Mouse (Mus musculus) kidney, adult 18-20 months (tissue): ENCODE measurements around the gene Celf6.

ENCODE experiments used
- DNase-seq: peaks from one replicate; pipeline ENCODE4 v3.0.0; 2021

Gene Celf6

DNA sequence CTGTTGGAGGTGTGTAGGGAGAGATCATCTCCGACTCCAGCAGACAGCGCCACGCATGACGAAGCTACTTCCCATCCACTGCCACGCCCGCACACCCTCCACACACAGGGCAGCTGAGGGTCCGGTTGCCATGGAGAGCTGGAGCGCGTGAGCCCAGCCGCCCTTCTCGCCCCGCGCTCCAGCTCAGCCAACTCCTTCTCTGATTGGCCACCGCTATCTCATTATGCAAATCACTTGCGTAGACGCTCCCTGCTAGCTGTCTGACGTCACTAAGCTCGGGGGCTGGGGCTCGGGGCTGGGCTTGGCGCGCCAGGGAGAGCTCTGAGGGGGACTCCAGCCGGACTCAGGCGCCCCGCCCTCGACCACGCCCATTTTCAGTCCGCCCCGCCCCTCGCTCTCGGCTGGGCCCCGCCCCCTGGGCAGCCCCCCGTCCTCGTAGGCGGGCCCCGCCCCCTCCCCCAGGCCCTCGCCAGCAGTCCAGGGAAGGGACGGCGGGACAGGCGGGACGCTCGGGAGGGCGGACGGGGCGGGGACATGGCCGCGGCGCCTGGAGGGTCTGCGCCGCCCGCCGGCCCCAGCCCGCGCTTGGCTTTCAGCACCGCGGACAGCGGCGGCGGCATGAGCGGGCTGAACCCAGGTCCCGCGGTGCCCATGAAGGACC is at the start of gene Celf6:
Gene Celf6 (plus strand): TSS at position 74 of the 661 bp plus-strand sequence.
- DNase-seq = peak; percentile 64

DNA sequence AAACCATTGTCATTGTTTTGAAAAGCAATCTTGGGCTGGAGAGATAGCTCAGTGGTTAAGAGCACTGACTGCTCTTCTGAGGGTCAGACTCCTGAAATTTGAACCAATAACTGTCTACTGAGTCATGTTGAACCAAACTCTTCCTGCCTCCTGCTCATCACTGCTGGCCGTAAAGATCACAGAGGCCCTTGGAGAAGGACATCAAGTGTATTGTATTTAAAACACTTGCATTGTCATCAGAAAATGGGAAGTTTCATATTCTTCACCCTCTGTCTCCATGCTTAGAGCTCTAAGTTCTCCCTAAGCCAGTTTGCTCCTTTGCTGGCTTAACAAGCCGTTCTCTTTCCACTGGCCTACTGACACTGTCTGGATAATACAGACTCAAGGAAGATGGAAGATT is 49.4 kb upstream of the Celf6 start:
- no peak for DNase-seq

DNA sequence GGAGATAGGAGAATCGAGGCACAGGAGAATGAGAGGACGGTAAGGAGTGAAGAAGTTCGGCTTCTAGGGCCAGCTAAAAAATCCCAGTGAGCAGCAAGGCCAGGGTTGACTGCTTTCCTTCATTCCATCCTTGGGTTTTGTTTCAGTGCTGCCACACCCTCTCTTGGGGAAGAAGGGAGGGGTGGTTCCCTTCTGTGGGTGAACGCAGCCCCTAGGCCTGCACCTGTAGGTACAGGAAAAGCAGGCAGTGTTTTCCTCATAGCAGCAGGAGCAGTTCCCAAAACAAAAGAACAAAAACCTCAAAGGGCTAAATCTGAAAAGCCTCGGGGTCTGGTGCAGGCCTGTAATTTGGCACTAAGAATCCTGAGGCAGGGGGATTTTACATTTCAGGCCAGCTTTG is 46.1 kb upstream of the Celf6 start:
- no peak for DNase-seq

DNA sequence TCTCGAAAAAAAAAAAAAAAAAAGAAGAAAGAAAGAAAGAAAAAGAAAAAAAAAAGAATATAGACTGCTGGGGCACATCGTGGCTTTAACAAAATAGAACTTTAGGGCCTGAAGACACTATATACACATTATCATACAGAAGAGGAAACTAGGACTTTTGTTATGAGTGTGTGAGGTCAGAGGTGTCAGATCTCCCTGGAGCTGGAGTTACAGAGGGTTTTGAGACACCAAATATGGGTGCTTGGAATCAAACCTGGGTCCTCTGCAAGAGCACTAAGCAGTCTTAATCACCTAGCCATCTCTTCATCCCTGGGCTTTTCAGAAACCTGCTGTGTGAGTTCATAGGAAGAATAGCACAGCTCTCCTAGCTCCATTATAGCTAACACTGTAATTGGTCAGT is 44.3 kb upstream of the Celf6 start:
- no peak for DNase-seq

DNA sequence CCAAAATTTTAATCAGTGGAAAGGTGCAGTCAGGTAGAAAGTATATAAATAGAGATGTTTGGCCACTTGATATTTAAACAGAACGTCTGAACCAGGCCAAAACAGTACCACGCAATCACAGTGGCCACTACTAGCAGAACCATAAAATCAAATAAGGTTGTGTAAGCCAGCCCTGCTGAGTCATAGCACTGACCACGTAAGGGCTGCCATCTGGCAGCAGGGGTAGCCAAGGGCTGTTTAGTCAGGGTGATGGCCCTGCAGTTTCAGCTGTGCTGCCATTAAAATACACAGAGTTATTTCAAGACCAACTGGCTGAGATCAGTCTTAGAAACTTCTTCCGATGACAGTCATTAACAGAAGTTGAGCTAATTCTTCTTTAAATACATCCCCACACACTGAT is 43.8 kb upstream of the Celf6 start:
- no peak for DNase-seq

DNA sequence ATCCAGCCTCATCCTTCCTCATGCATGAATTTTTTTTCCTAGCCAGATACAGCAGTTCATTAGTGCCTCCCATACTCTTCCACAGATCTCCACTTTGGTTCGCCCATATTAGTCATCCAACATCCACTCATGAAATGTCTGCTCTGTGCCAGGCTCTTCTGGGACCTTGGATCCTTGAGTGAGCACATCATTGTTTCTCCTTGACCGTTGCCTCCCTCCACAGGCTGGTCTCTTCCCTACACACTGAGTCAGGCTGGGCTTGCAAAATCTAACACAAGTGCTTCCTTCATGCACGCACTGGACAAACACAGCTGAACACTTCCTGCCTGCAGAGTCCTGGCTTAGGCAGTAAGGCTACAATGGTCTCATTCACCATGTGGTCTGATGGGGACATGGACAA is 40.1 kb upstream of the Celf6 start:
- DNase-seq = no peak

DNA sequence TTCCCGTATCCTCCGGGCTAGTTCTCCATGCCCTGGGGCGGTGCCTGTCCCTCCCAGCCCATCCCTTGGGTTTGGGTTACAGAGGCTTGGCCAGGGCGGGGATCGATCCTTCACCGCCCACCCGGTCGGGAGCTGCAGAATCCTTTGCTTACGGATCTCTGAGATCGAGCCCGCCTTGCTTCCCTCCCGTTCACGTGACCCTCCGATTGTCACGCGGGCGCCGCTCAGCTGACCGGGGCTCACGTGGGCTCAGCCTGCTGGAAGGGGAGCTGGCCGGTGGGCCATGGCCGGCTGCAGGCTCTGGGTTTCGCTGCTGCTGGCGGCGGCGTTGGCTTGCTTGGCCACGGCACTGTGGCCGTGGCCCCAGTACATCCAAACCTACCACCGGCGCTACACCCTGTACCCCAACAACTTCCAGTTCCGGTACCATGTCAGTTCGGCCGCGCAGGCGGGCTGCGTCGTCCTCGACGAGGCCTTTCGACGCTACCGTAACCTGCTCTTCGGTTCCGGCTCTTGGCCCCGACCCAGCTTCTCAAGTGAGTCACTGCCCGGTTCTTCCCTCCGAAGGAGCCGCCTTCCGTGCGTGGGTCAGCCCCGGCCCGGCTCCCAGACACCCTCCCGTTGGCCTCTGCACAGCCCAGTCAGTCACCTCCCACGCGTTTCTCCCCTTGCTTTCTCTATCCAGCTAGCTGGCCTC is 38.1 kb upstream of the Celf6 start, which contains the start of the genes Hexa and Tmem202:
Gene Hexa (plus strand): TSS at position 100 of the 697 bp plus-strand sequence.
Gene Tmem202 (minus strand): TSS at position 407 of the 697 bp plus-strand sequence.
- DNase-seq = peak; percentile 78

DNA sequence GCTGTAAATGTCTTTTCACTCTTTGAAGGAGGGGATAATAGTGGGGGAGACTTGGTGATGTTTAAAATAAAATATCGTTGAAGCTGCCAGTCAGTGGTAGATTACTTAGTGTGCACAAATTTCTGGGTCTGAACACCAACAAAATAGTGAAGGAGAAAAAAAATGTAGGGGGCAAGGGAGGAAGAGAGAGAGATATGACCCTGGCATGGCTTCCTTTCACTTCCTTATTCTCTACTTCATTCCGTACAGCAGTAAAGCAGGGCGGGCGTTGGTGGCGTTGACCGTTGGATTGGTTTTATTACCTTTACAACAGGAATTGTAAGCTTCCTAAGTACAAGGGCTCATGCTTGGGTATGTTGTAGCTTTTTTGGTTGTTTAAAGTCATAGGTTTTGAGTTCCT is 36.1 kb upstream of the Celf6 start:
- no peak for DNase-seq

DNA sequence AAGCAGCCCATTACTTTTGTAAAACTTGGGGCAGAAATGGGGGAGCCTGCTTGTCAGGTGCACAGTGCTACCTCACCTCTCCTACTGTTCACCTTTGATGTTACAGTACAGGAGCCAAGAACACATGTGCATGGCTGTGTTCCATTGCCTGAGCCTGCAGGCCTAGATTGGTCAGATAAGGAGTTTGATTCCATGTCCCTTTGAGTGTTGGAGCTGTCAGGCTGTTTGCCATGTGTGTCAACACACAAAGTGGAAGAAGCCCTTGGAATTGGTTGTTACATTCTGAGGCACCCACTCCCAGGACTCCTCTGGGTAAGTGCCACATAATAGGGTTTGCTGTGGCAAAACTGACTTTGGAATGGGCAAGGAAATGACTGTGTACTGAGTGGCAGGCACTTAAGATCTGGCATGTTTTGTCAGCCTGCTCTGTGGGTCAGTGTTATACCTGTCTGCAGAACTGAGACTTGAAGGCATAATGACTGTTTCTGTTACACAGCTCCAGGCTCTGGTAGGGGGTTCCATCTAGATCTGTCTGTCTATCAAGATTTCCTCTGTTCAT is 34.9 kb upstream of the Celf6 start:
- no peak for DNase-seq

DNA sequence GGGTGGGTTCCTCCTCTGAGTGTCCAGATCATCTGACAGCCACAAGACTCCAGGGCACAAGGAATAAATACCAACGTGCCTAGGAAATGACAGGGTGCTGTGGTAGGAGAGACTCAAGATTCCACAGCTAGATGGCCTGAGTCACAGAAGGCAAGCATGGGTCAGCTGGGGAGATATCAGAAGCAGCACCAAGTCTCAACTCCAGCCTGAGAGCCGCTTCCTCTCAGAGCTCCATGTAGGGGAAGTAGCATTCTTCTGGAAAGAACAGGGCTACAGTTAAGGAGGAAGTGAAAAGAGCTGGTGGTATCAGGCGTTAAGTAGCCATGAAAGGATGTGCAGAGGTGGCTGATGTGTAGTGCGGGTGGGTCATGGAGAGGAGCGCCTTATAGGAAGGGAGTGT is 33.0 kb upstream of the Celf6 start:
- DNase-seq = no peak

DNA sequence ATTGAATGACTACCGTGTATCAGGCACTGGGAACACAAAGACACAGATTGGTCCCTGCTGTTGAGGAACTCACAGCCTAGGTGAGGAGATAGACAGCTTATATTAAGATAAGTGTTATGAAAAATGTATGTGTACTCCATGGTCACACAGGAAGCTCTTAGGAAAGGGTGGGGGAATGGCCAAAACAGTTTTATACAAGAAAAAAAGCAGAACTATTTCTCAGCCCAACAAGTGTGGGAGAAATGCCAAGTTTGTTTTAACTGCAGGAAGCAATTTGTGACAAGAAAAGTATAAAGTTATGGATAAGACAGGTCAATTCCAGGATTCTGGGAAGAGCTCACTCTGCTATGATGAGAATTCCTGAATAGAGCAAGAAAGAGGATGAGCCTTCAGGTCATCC is 29.8 kb upstream of the Celf6 start:
- no peak for DNase-seq

DNA sequence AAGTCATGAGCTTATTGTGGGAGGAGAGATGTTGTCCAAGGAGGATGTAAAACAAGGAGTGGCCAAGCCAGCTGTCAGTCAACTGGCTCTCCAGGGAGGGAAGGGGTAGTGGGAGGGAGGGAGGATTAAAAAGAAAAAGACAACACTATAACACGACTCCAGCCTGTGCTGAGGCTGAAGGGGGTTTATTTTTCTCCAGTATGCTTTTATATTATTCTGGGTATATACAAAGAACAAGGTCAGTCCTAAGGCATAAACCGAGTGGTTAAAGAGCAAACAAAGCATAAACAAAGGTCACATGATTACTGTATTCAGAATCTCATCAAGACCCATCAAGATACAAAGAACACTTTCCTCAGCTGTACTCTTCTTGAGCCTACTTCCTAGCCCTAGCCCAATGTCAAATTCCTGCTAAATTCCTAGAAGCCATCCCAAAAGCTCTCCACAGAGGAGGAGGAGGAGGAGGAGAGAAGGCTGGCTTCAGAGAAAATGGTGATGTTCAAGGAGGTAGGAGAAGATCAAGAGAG is 28.7 kb upstream of the Celf6 start:
- DNase-seq = no peak

DNA sequence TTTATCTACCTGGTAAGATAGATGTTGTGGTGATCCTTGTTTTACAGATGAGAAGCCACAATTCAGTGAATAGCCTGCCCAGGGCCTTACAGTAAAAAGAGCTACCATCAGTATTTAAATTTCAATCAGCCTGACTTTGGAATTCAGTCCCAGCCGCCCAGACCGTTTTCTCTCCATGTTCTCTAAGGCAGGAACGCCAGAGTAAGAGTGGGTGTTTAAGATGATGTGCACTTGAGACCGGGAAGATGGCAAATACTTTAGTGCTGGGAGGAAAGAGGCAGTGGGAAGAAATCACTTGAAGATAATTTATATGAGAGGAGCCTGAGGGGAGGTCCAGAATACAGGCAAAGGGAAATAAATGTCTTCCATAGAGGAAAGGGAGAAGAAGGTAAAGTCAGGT is 27.6 kb upstream of the Celf6 start:
- no peak for DNase-seq

DNA sequence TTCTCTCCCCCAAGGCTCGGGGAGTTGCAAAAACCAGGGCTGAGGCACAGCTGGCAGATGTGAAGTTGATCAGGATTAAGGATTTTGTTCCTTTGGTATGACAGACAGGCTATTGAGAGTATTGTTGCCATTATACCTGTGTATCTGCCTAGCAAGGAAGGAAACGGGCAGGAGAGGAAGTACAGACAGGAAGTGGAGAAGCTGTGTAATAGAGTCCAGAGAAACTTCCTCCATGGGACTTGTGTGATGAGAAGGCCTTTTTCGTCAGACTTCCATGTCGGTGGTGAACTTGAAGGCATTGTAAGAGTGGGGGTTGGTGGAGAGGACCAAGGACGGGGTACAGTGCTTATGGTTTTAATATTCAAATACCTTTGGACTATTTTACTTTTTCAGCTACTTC is 26.7 kb upstream of the Celf6 start:
- DNase-seq = no peak

DNA sequence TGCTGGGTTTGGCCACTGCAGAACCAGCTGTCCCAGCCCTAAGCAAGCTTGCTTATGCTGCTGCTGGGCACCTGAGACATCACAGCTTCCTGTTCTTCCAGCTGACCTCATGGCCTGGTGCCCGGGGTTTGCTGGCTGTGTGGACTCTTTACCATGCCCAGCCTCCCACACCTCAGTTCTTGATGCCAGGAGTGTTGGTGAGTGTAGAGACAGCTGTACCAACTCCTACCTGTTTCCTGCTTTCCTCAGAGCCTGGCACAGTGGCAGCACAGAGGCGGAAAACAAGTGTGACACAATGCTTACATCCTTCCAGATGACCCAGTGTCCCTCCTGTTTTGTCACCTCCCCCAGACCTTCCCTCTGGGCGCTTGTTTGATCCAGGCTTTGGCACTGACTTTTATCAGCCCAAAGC is 26.1 kb upstream of the Celf6 start:
- peak; percentile 32 for DNase-seq

DNA sequence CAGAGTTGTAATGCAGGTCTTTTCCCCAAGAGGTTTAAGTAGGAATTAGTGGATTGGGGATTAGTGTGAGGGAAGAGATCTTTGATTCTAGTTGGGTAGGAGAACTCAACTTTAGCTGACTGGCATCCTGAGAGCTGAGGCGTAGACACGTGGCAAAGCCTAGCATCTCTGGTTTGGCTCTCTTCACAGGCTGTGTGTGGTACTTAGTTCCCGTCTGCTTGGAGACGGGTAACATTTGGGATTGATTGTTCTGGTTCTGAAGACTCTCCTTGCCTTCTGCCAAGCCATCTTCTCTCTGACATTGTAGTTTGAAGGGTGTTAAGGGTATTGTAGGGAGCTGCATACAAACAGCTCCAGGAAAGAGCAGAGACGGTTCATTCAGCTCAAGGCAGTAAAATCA is 25.1 kb upstream of the Celf6 start:
- DNase-seq = no peak

DNA sequence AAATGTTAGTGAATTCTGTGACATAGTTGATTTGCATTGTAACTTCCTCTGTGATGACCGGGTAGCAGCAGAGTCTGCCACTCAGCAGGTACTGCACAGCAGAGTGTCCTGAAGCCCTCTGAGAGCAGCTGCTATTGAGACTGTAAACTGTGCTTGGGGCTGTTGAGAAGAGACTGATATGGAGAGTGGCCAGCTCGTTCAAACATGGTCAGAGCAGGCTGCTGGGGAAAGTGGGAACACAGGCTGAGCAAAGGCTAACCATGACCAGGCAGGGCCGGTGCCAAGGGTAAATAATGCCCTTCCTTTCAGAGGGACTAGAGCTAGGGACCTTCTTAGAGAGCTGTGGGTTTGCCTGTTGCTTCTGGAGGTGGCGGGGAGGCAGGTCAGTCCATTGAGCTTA is 24.0 kb upstream of the Celf6 start:
- DNase-seq = no peak

DNA sequence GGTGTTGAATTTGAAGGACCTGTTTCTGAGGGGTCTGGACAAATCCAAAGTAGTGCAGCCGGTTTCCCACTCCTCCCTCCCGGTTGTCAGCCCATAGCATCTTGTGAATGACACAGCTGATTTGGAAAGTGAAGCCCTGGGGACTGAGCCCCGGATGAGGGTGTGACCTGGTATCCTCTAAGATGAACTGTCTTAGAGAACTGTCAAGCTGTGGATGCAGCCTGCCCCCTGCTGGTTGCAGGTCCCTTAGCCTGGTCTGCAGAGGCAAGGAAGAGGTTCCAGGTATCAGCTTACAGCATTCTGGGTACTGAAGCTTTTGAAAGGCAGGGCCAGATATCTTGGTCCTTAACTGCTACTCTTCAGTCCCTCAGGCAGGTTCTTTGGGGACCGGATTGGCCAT is 12.1 kb upstream of the Celf6 start:
- DNase-seq = peak; percentile 82

DNA sequence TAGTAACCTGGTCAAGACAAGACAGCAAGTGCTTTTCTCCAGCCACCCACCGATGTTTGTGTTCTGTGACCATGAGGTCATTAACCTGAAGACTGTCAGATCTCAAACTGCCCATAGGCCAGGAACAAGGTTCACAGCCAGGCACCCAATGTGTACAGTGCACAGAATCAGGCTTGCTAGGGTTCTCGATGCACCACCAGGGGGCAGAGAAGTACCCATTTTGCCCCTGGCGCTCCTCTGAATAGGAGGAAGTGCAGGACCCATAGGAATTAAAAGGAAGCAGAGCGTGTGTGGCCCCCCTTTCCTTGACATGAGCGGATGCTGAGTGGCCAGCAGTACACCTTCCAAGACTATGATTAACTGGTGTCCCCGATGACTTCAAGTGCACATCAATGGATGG is 10.6 kb upstream of the Celf6 start:
- DNase-seq = peak; percentile 66

DNA sequence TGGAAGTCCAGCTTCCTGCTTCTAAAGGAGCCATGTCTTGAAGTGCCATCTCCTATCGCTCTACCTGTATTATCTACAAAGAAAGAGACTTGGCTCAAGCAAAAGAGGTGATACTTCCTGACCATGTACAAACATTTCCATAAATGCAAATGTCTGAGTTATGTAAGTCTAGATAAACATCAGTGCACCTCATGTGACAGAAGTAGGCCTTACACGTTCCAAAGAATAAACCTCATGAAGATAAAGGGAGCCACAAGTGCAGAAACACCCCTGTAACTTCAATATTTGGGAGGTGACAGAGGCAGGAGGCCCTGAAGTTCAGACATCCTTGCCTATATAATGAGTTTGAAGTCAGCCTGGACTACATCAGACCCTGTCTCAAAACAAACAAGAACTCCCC is 5.9 kb upstream of the Celf6 start:
- no peak for DNase-seq

DNA sequence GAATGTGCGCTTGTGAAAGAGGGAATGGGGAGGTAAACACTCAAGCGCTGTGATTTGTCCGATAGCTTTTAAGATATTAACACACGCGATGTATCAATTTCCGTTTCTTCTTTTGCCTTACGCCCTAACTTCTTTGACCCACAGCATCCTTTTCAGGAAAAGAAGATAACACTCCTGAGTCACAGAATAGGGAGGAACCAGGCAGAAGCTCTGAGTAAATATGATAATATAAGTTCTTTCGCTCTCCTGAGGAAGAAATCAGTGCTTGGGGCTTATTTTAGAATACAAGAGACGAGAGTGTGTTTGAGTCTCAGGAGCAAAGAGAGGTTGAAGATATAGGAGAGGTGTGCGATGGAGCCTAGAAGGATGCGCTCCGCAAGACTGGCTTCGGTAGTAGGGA is 316 bp upstream of the Celf6 start:
- DNase-seq = no peak

DNA sequence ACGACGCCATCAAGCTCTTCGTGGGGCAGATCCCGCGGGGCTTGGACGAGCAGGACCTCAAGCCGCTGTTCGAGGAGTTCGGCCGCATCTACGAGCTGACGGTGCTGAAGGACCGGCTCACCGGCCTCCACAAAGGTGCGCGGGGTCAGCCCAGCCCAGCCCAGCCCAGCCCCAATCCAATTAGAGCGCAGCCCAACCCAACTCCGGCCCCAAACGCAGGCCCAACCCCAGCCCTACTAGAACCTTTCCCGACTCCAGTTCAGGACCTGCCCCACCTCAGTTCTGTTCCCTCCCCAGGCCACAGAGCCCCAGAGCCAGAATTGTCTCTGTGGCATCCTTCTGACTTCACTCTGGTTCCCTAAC is 769 bp downstream of the Celf6 start:
- DNase-seq = no peak

DNA sequence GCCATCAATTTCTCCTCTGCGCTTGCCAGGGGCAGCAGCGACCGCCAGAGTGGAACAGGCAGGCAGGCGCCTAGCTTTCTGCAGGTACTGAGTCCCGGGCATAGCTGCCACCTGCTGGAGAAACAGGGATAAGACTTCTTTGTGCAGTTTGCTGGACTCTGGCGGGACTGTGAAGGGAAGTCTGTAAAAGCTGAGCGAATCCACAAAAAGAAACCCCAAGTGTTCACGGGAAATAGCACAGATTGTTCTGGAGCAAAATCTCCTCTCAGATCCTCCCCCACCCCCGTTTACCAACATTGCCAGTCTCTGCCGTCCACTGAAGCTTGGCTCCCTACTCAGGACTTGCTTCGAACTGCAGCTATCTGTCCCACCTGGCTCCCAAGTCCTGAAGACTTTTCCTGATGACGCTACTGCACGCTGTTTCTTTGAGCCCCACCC is 7.2 kb downstream of the Celf6 start:
- DNase-seq = peak; percentile 70

DNA sequence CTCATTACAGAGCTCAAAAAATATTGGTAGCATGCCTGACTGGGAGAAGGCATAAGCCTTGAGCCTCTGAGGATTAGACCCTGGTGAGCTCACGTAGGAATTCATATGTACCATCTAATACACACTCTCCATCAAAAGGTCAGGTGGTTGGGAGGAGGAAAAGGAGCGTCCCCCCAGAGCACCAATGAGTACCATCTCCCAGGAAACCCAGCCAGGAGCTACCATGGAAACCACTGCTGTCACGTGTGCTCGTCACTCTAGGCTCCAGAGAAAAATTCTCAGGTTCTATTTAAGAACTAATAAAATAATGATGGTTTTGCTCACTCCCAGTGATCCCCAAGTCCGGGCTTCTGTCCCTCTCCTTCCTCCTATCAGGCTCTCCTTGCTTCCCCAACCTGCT is 10.5 kb downstream of the Celf6 start:
- DNase-seq = no peak
